Mouse (Mus musculus): ENCODE data around the gene Cd34. TPM values are rescaled to one million over a fixed set of nuclear protein-coding genes. Genes with fewer than 3 reads are reported as not detected.
A peak's percentile ranks its signal among the peaks of the same experiment; 100 is the strongest.

The Cd34 gene
- total RNA-seq, 2 experiments from 2014 or later, result 57.8 to 66.1 TPM

GRCm38 (mm10) chr1:194941528-194941927 lies 2.9 kb downstream of the Cd34 start:
- Histone ChIP-seq H3K4me3 (no peak overlapping the region), H3K27ac (peak overlapping the region; percentile 67; the same call in 1 of the 2 replicates)
- TF ChIP-seq CTCF (IDR thresholded peaks at IDR 0.05), result no peak
- intact Hi-C loops (cut with DNase I), result no loop called here
- no peak for DNase-seq (ENCODE audit: extremely low spot score in 1 of 2, low spot score in 2 of 2)

- intact Hi-C loops (cut with DNase I), result no loop called here
- peak overlapping the region; percentile 1 for H3K27ac ChIP-seq
- TF ChIP-seq CTCF (IDR thresholded peaks at IDR 0.05), result no peak
- H3K4me3 ChIP-seq, result no peak overlapping the region
- DNase-seq (ENCODE audit: extremely low spot score in 1 of 2, low spot score in 2 of 2), result no peak
These were observed 4.3 kb downstream of the Cd34 start for GRCm38 (mm10) chr1:194942912-194943311.

- Histone ChIP-seq H3K27ac (0 out of 2 replicates have a peak overlapping the region, but pooled peaks have one; percentile 16), H3K4me3 (no peak overlapping the region)
- intact Hi-C loops (cut with DNase I), result no loop called here
- DNase-seq (ENCODE audit: extremely low spot score in 1 of 2, low spot score in 2 of 2), result no peak
- TF ChIP-seq CTCF (IDR thresholded peaks at IDR 0.05), result no peak
These were observed 4.9 kb downstream of the Cd34 start for GRCm38 (mm10) chr1:194943485-194943884.

GRCm38 (mm10) chr1:194945382-194945781 lies 6.8 kb downstream of the Cd34 start:
- Histone ChIP-seq H3K4me3 (no peak overlapping the region), H3K27ac (peak overlapping the region; percentile 4; the same call in 1 of the 2 replicates)
- intact Hi-C loops (cut with DNase I), result no loop called here
- peak in 1 of 2 experiments; percentile 47 for DNase-seq (ENCODE audit: extremely low spot score in 1 of 2, low spot score in 2 of 2)
- no peak for TF ChIP-seq CTCF (IDR thresholded peaks at IDR 0.05)

GRCm38 (mm10) chr1:194946467-194946866 lies 7.8 kb downstream of the Cd34 start:
- TF ChIP-seq CTCF (IDR thresholded peaks at IDR 0.05), result no peak
- intact Hi-C loops (cut with DNase I), result no loop called here
- Histone ChIP-seq H3K4me3 (no peak overlapping the region), H3K27ac (peak overlapping the region; percentile 16; the same call in 1 of the 2 replicates)
- no peak for DNase-seq (ENCODE audit: extremely low spot score in 1 of 2, low spot score in 2 of 2)

GRCm38 (mm10) chr1:194950913-194951312 lies 12.3 kb downstream of the Cd34 start:
- no peak overlapping the region for H3K4me3 ChIP-seq
- H3K27ac ChIP-seq, result peak overlapping the region; percentile 17; the same call in 1 of the 2 replicates
- DNase-seq (ENCODE audit: extremely low spot score in 1 of 2, low spot score in 2 of 2), result no peak
- intact Hi-C loops (cut with DNase I), result loop anchor here (1.0 to 10.0 kb wide), 2 partner anchors 72 to 1566 kb away; no protein-coding TSS in a partner anchor
- TF ChIP-seq CTCF (IDR thresholded peaks at IDR 0.05), result peak; percentile 58

GRCm38 (mm10) chr1:194952891-194953290 lies 14.3 kb downstream of the Cd34 start:
- Histone ChIP-seq H3K27ac (no peak overlapping the region), H3K4me3 (no peak overlapping the region)
- intact Hi-C loops (cut with DNase I), result loop anchor here (10.0 kb wide), 1 partner anchor 1568 kb away; no protein-coding TSS in a partner anchor
- TF ChIP-seq CTCF (IDR thresholded peaks at IDR 0.05), result peak; percentile 52
- no peak for DNase-seq (ENCODE audit: extremely low spot score in 1 of 2, low spot score in 2 of 2)

- H3K27ac ChIP-seq, result no peak overlapping the region
- no peak for DNase-seq (ENCODE audit: extremely low spot score in 1 of 2, low spot score in 2 of 2)
- intact Hi-C loops (cut with DNase I), result loop anchor here (10.0 kb wide), 1 partner anchor 1570 kb away; no protein-coding TSS in a partner anchor
- no peak overlapping the region for H3K4me3 ChIP-seq
- TF ChIP-seq CTCF (IDR thresholded peaks at IDR 0.05), result no peak
These were observed 16.1 kb downstream of the Cd34 start for GRCm38 (mm10) chr1:194954694-194955093.

- Histone ChIP-seq H3K4me3 (no peak overlapping the region), H3K27ac (no peak overlapping the region)
- no peak for DNase-seq (ENCODE audit: extremely low spot score in 1 of 2, low spot score in 2 of 2)
- no peak for TF ChIP-seq CTCF (IDR thresholded peaks at IDR 0.05)
- intact Hi-C loops (cut with DNase I), result loop anchor here (10.0 kb wide), 1 partner anchor 1571 kb away; no protein-coding TSS in a partner anchor
These were observed 17.1 kb downstream of the Cd34 start for GRCm38 (mm10) chr1:194955749-194956148.

- no peak overlapping the region for H3K27ac ChIP-seq
- no peak for DNase-seq (ENCODE audit: extremely low spot score in 1 of 2, low spot score in 2 of 2)
- intact Hi-C loops (cut with DNase I), result loop anchor here (10.0 kb wide), 1 partner anchor 1572 kb away; no protein-coding TSS in a partner anchor
- no peak overlapping the region for H3K4me3 ChIP-seq
- TF ChIP-seq CTCF (IDR thresholded peaks at IDR 0.05), result no peak
These were observed 18.4 kb downstream of the Cd34 start for GRCm38 (mm10) chr1:194957021-194957420.

- Histone ChIP-seq H3K4me3 (no peak overlapping the region), H3K27ac (no peak overlapping the region)
- peak; percentile 94 for TF ChIP-seq CTCF (IDR thresholded peaks at IDR 0.05)
- peak; percentile 71 to 80 for DNase-seq (ENCODE audit: extremely low spot score in 1 of 2, low spot score in 2 of 2)
- intact Hi-C loops (cut with DNase I), result loop anchor here (1.0 to 5.0 kb wide), 3 partner anchors 83 to 210 kb away; no protein-coding TSS in a partner anchor
These were observed 23.6 kb downstream of the Cd34 start for GRCm38 (mm10) chr1:194962181-194962580.

- peak in 1 of 2 experiments; percentile 2 for DNase-seq (ENCODE audit: extremely low spot score in 1 of 2, low spot score in 2 of 2)
- intact Hi-C loops (cut with DNase I), result loop anchor here (1.0 to 5.0 kb wide), 3 partner anchors 83 to 210 kb away; no protein-coding TSS in a partner anchor
- TF ChIP-seq CTCF (IDR thresholded peaks at IDR 0.05), result no peak
- H3K27ac ChIP-seq, result no peak overlapping the region
- H3K4me3 ChIP-seq, result no peak overlapping the region
These were observed 24.1 kb downstream of the Cd34 start for GRCm38 (mm10) chr1:194962712-194963111.

- TF ChIP-seq CTCF (IDR thresholded peaks at IDR 0.05), result no peak
- intact Hi-C loops (cut with DNase I), result loop anchor here (10.0 kb wide), 2 partner anchors 123 to 347 kb away; partner anchors contain the start of gene Cd46
- Histone ChIP-seq H3K27ac (peak overlapping the region; percentile 9; the same call in 1 of the 2 replicates), H3K4me3 (no peak overlapping the region)
- no peak for DNase-seq (ENCODE audit: extremely low spot score in 1 of 2, low spot score in 2 of 2)
These were observed 33.4 kb downstream of the Cd34 start for GRCm38 (mm10) chr1:194971980-194972379.

Data from left cerebral cortex, adult 2 months (tissue).